Mouse (Mus musculus) spleen, adult 2 months (tissue): ENCODE data around the gene Cldn22.

Experiments
- CTCF ChIP-seq: fragments of 200-500 bp; IDR thresholded peaks from 2 replicates; pipeline ENCODE4 v1.5.1; 2011; ENCODE audit warnings: mild to moderate bottlenecking, inconsistent platforms; ENCODE audit not compliant: insufficient read depth, insufficient read length, insufficient replicate concordance; ENCODE audit errors: extremely low read depth
- POLR2A ChIP-seq: fragments of 200-500 bp; IDR thresholded peaks from 2 replicates; pipeline ENCODE4 v1.6.1; 2011; ENCODE audit warnings: low read depth, low read length, inconsistent platforms

DNA sequence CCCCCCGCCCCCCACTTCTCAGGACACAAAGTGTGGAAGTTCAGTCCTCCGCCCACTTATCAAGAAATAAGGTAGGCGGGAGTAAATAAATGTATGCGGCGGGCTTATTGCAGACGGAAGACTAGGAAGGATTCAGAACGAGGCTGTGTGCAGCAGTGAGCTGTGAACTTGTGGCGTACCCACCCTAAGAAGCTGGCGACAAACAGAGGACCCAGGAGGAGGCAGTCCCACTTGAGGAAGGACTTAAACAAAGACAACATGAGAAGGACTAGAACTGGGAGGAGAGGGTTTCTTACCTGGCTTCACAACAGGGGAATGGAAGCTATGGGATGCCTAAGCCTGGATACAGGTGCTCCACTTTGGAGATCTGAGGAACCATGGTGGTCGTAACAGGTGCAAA, 19.4 kb downstream of the Cldn22 start:
- TF ChIP-seq CTCF: no peak
- no peak for TF ChIP-seq POLR2A
